Comparison of ENCODE assay signal across 25 mouse cellular contexts in genomic region chr4:99988771-99989170, GRCm38 (mm10). TPM values are rescaled to one million over a fixed set of nuclear protein-coding genes. Genes with fewer than 3 reads are reported as not detected.
A peak's percentile ranks its signal among the peaks of the same experiment; 100 is the strongest.
DNase-seq lines count a peak whose midpoint lies in the region; TF ChIP-seq lines count a peak whose summit lies in the region.
"Had no signal": no experiment of that assay in that cellular context is flagged by ENCODE, and none has a peak within 500 bp of the region (broad histone marks: within the 10 kb centered on the region; RNA-seq: fewer than 3 reads in every experiment).

No protein-coding gene starts in this region.

- no peaks in the 10 kb centered on the region for H3K36me3 ChIP-seq in embryonic facial prominence, embryonic 10.5 days (replicated peaks)
- peaks cover 2% of the 10 kb centered on the region for H3K36me3 ChIP-seq in limb, embryonic 10.5 days
- H3K36me3 ChIP-seq: hindbrain, embryonic 10.5 days; hindbrain, embryonic 15.5 days; neural tube, embryonic 12.5 days had no signal

- peaks cover 25% of the 10 kb centered on the region for H3K4me1 ChIP-seq in embryonic facial prominence, embryonic 10.5 days
- peaks cover 12% of the 10 kb centered on the region for H3K4me1 ChIP-seq in limb, embryonic 10.5 days
- H3K4me1 ChIP-seq: hindbrain, embryonic 15.5 days; liver, embryonic 15.5 days; neural tube, embryonic 12.5 days had no signal

- no peaks in the 10 kb centered on the region for H3K9me3 ChIP-seq in embryonic facial prominence, embryonic 10.5 days
- H3K9me3 ChIP-seq in limb, embryonic 10.5 days (replicated peaks) = no peaks in the 10 kb centered on the region
- H3K9me3 ChIP-seq: hindbrain, embryonic 10.5 days; hindbrain, embryonic 15.5 days; limb, embryonic 12.5 days; liver, embryonic 15.5 days; neural tube, embryonic 12.5 days had no signal

- intact Hi-C loops in gastrocnemius, adult 2 months (cut with DNase I) = no loop called here

- no peaks in the 10 kb centered on the region for H3K27me3 ChIP-seq in embryonic facial prominence, embryonic 10.5 days (replicated peaks; ENCODE audit: low read depth, poor library complexity, severe bottlenecking)
- H3K27me3 ChIP-seq in limb, embryonic 10.5 days (ENCODE audit: low read depth, poor library complexity, severe bottlenecking) = no peaks in the 10 kb centered on the region
- H3K27me3 ChIP-seq: hindbrain, embryonic 15.5 days; limb, embryonic 12.5 days; liver, embryonic 15.5 days; neural tube, embryonic 12.5 days had no signal

- H3K27ac ChIP-seq in embryonic facial prominence, embryonic 10.5 days (replicated peaks) = peak overlapping the region; percentile 10; the same call in 1 of the 2 replicates
- peak overlapping the region; percentile 66 for H3K27ac ChIP-seq in gastrocnemius, adult 2 months
- 0 out of 2 replicates have a peak overlapping the region, but pooled peaks have one; percentile 32 for H3K27ac ChIP-seq in limb, embryonic 10.5 days
- H3K27ac ChIP-seq: hindbrain, embryonic 10.5 days; hindbrain, embryonic 15.5 days; limb, embryonic 12.5 days; liver, embryonic 15.5 days; neural tube, embryonic 12.5 days had no signal

- 75% methylated on average over 7 of the region's 7 CpGs for WGBS in embryonic facial prominence, embryonic 10.5 days
- 83% methylated on average over 7 of the region's 7 CpGs for WGBS in limb, embryonic 10.5 days

- no peak for TF ChIP-seq CTCF in gastrocnemius, adult 2 months (IDR thresholded peaks at IDR 0.05)

- DNase-seq in kidney, postnatal 14 days = peak; percentile 26
- no peak for DNase-seq in kidney, adult 8-10 months
- DNase-seq in embryonic facial prominence, embryonic 10.5 days (ENCODE audit: low spot score) = no peak
- DNase-seq in gastrocnemius, adult 2 months = peak; percentile 76
- DNase-seq in limb, embryonic 10.5 days (ENCODE audit: low spot score) = no peak
- no peak for DNase-seq in frontal cortex, postnatal 10 days (ENCODE audit: low spot score in 2 of 2)
- no peak for DNase-seq in testis, postnatal 14 days (ENCODE audit: low spot score)
- DNase-seq: adrenal gland, postnatal 25 days; B cell, adult 2 months; cerebellum, adult 18-20 months; cerebellum, postnatal 10 days; forebrain, postnatal 0 days; heart, adult 18-20 months; kidney, adult 11 months; lung, embryonic 14.5 days; lung, postnatal 36 days; right cerebral cortex, adult 18-20 months; thymus, adult 18-20 months; thymus, postnatal 25 days had no signal

- no peak overlapping the region for H3K4me3 ChIP-seq in embryonic facial prominence, embryonic 10.5 days
- no peak overlapping the region for H3K4me3 ChIP-seq in gastrocnemius, adult 2 months
- H3K4me3 ChIP-seq in limb, embryonic 10.5 days = no peak overlapping the region
- H3K4me3 ChIP-seq: erythroblast, embryonic 14.5 days; hindbrain, embryonic 10.5 days; hindbrain, embryonic 15.5 days; limb, embryonic 12.5 days; liver, embryonic 15.5 days; neural tube, embryonic 12.5 days had no signal

RNA-seq across cellular contexts. Expression of gene Itgb3bp, which starts 59.2 kb away (rescaled TPM):
- polyA plus RNA-seq in embryonic facial prominence, embryonic 10.5 days (2016; fragmentation: Nextera tagmentation; extraction: Ambion mirVana) = 52.7 and 55.7 TPM in 2 replicates
- total RNA-seq in gastrocnemius, adult 2 months (2021) = 1 to 10 TPM; 3.7 to 5.1 TPM
- 50.0 and 52.6 TPM in 2 replicates for polyA plus RNA-seq in limb, embryonic 10.5 days (2016; fragmentation: Nextera tagmentation; extraction: Ambion mirVana)

RNA-seq across cellular contexts. Expression of gene Pgm1, which starts 59.6 kb away (rescaled TPM):
- polyA plus RNA-seq in embryonic facial prominence, embryonic 10.5 days (2016; fragmentation: Nextera tagmentation; extraction: Ambion mirVana) = 62.9 and 77.5 TPM in 2 replicates
- 1,000 to 10,000 TPM; 1,079 to 1,367 TPM for total RNA-seq in gastrocnemius, adult 2 months (2021)
- polyA plus RNA-seq in limb, embryonic 10.5 days (2016; fragmentation: Nextera tagmentation; extraction: Ambion mirVana) = 54.9 and 62.4 TPM in 2 replicates

Comparison
In these comparisons a context has a peak if more than half of its experiments do, and no peak if none do; other contexts are left out.
1. DNase-seq: peak in kidney, postnatal 14 days (single experiment) and gastrocnemius, adult 2 months (single experiment); none in kidney, adult 8-10 months (0 of 2), embryonic facial prominence, embryonic 10.5 days (single experiment), limb, embryonic 10.5 days (single experiment), frontal cortex, postnatal 10 days (0 of 2) and testis, postnatal 14 days (single experiment).
2. H3K27ac ChIP-seq: peak in every context shown above with its lines; median percentile 66 in gastrocnemius, adult 2 months; 32 in limb, embryonic 10.5 days; 10 in embryonic facial prominence, embryonic 10.5 days.